Mouse (Mus musculus): ENCODE measurements around the gene Bcl11b.

DNA sequence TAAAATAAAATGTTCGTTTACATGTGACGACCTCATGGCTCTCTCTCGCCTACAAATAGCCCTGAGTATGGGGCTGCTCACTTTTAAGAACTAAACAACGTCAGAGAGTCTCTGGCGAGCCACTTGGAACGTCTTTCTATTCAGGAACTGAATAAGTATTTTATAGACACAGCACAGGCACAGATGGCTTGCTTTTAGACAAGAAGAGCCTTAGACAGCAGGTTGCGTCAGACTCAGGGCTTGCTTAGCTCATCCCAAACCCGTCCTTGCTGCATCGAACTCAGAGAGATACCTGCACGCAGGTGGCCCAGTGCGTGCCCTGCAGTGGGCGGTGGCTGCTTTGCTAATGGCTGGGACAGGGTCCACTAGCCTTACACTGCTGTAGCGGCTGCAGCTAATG lies 82.7 kb downstream of the Bcl11b start:
- TF ChIP-seq CTCF (IDR thresholded peaks at IDR 0.05; ENCODE audit: extremely low read depth, insufficient read depth, insufficient read length, insufficient replicate concordance) (no peak), POLR2A (IDR thresholded peaks at IDR 0.05; ENCODE audit: low read depth, low read length) (no peak)

Data from spleen, adult 2 months (tissue).